Mouse (Mus musculus) heart, postnatal 0 days (tissue): ENCODE results near the gene Pmp22.

Experiments used
- CTCF ChIP-seq: IDR thresholded peaks from 2 replicates; pipeline ENCODE4 v1.5.1; 2016; ENCODE audit warnings: antibody characterized with exemption, control low read depth, low read depth
- EP300 ChIP-seq: IDR thresholded peaks from 2 replicates; pipeline ENCODE4 v1.6.1; 2016; ENCODE audit warnings: antibody characterized with exemption, low read depth

DNA sequence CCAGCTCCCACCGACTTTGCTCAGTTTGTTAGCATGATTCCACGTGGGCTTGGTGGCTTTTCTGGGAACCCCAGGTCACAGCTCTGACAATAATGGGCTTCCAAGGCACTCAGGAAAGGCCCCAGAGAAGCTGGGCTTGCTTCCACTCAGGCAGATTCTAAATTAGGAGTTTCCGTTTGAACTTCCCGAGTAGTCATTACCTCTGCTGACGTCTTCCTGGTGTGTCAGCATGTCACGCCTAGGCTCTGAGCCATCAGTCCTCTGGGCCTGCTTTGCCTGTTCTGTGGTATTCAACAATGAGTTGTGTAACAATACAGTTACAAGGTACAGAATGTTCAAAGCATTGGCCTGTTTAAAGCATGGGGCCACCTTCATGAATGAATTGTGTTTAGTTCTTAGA, 7.4 kb downstream of the Pmp22 start:
- TF ChIP-seq CTCF (no peak), EP300 (0 out of 2 replicates have a peak, but pooled peaks have one; percentile 10)
